Mouse (Mus musculus) hindbrain, embryonic 14.5 days (tissue): ENCODE results near the gene Pira2. TPM values are rescaled to one million over a fixed set of nuclear protein-coding genes. Genes with fewer than 3 reads are reported as not detected.
"Not testable (repeated sequence)": the region's sequence is repeated elsewhere in the genome, so short reads cannot be mapped to it uniquely, and the experiment has no call there.

Experiments used
- ATAC-seq: fragments of 200-750 bp; cut with Nextera tagmentation; 2 replicates; pipeline ENCODE4 v1.8.0; 2017; ENCODE audit warnings: moderate number of reproducible peaks, mild to moderate bottlenecking, moderate TSS enrichment, moderate library complexity; ENCODE audit not compliant: low FRiP score
- DNase-seq: peaks from one replicate; pipeline ENCODE4 v3.0.0-alpha.2; 2015; ENCODE audit warnings: low spot score
- H3K27ac ChIP-seq: fragments of 300-500 bp; sonication (generic); 2 replicates; pipeline ENCODE4 v1.5.1; 2014; ENCODE audit warnings: mild to moderate bottlenecking, moderate library complexity
- H3K27me3 ChIP-seq: fragments of 300-500 bp; sonication (generic); 2 replicates; pipeline ENCODE4 v1.6.1; 2014; ENCODE audit warnings: mild to moderate bottlenecking, low read length, mixed read lengths; ENCODE audit not compliant: control insufficient read depth, insufficient read depth
- H3K36me3 ChIP-seq: fragments of 300-500 bp; sonication (generic); replicated peaks from 2 replicates; pipeline ENCODE4 v1.6.1; 2014; ENCODE audit not compliant: control insufficient read depth, insufficient read depth
- H3K4me1 ChIP-seq: fragments of 300-500 bp; sonication (generic); replicated peaks from 2 replicates; pipeline ENCODE4 v1.6.1; 2014; ENCODE audit warnings: antibody characterized with exemption, low read length, mixed read lengths; ENCODE audit not compliant: control insufficient read depth, insufficient read depth
- H3K4me2 ChIP-seq: fragments of 300-500 bp; sonication (generic); replicated peaks from 2 replicates; pipeline ENCODE4 v1.6.1; 2014; ENCODE audit warnings: mild to moderate bottlenecking, moderate library complexity
- H3K4me3 ChIP-seq: fragments of 300-500 bp; sonication (generic); replicated peaks from 2 replicates; pipeline ENCODE4 v1.5.1; 2014; ENCODE audit warnings: mild to moderate bottlenecking, low read length
- H3K9ac ChIP-seq: fragments of 300-500 bp; sonication (generic); 2 replicates; pipeline ENCODE4 v1.6.1; 2014
- H3K9me3 ChIP-seq: fragments of 300-500 bp; sonication (generic); 2 replicates; pipeline ENCODE4 v1.6.1; 2016; ENCODE audit warnings: low read length; ENCODE audit not compliant: control insufficient read depth
- WGBS: fragments of 180-500 bp; shearing (Covaris S2); extraction: QIAGEN DNeasy Blood & Tissue Kit; methylation state at CpG from one replicate; pipeline ENCODE4 v1.1.7; 2014; 5-methylcytosine and 5-hydroxymethylcytosine counted together
- polyA plus RNA-seq: library from polyadenylated mRNA; unstranded; fragments of >200 nt; fragmentation: Nextera tagmentation; extraction: Ambion mirVana; gene quantifications from 2 replicates; pipeline ENCODE4 v1.2.1, GENCODE M21; 2014

The Pira2 gene
- 0.13 TPM in 1 of 2 replicates, not detected in the other for polyA plus RNA-seq

- not testable (repeated sequence) for H3K27ac ChIP-seq, ATAC-seq, H3K4me2 ChIP-seq, DNase-seq, H3K27me3 ChIP-seq, H3K4me1 ChIP-seq, H3K4me3 ChIP-seq, H3K9me3 ChIP-seq, H3K36me3 ChIP-seq, H3K9ac ChIP-seq
- WGBS: no CpG with 5 or more reads among the region's 2 CpGs
These were observed at the start of gene Pira2 for GRCm38 (mm10) chr7:3844951-3845350. Gene Pira2 (minus strand): TSS chr7:3845051.

GRCm38 (mm10) chr7:3875032-3875431 is 30.2 kb upstream of the Pira2 start:
- no CpG with 5 or more reads among the region's 1 CpGs for WGBS

GRCm38 (mm10) chr7:3837854-3838253 is 7.0 kb downstream of the Pira2 start:
- not testable (repeated sequence) for ATAC-seq

More at GRCm38 (mm10) chr7:3875032-3875431, 30.2 kb upstream of the Pira2 start:
- not testable (repeated sequence) for DNase-seq, H3K9ac ChIP-seq, ATAC-seq, H3K4me1 ChIP-seq, H3K27ac ChIP-seq, H3K27me3 ChIP-seq, H3K36me3 ChIP-seq, H3K9me3 ChIP-seq, H3K4me3 ChIP-seq, H3K4me2 ChIP-seq

DNA sequence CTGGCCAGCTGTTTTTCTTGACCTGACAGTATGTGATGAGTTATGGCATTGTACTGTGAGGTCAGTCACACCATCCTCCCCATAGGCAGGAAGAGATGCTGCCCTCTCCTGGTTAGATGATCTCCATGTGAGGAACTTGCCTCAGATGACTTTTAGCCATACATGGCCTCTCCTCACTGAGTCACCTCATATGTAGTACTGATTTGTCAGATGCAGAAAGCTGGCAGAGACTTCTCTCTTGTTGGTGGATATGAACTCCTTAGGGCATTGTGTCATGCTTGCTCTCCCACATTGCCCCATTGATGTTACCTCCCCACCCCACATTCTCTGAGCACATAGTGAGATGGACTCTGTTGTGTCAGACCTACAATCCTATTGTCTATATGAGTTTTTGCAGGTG is 14.2 kb downstream of the Pira2 start:
- not testable (repeated sequence) for H3K4me1 ChIP-seq, ATAC-seq, DNase-seq, H3K27ac ChIP-seq, H3K36me3 ChIP-seq, H3K4me2 ChIP-seq, H3K4me3 ChIP-seq, H3K27me3 ChIP-seq, H3K9me3 ChIP-seq, H3K9ac ChIP-seq

More at GRCm38 (mm10) chr7:3837854-3838253, 7.0 kb downstream of the Pira2 start:
- H3K36me3 ChIP-seq, DNase-seq, H3K4me1 ChIP-seq, H3K4me3 ChIP-seq, H3K4me2 ChIP-seq, H3K27ac ChIP-seq, H3K9ac ChIP-seq, H3K9me3 ChIP-seq, H3K27me3 ChIP-seq: not testable (repeated sequence)
- no CpG with 5 or more reads among the region's 1 CpGs for WGBS

DNA sequence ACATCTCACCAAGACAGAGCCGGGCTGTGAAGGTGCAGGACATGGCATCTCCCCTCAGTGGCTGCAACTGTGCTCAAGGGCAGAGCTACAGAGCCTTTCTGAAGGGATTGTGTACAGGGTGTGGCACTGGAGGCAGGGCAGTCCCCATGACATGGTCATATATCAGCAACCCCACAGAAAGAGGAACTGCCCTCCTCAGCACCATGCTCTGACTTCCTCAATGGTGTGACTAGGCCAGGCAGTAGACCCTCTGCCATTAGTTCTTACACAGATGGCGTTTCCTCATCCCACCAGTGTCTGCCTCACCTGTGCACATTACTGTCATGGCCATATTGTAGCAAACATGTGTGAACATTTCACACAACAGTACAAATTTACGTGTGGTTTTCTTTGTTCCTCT is 19.3 kb downstream of the Pira2 start, which contains the start of gene Gm15448:
Gm15448 (minus strand) TSS at position 89 of the 400 bp plus-strand sequence.
- 54% methylated on average over 1 of the region's 3 CpGs for WGBS
- H3K36me3 ChIP-seq, H3K4me3 ChIP-seq, H3K4me2 ChIP-seq, ATAC-seq, H3K27ac ChIP-seq, H3K9me3 ChIP-seq, H3K9ac ChIP-seq, H3K4me1 ChIP-seq, H3K27me3 ChIP-seq, DNase-seq: not testable (repeated sequence)

GRCm38 (mm10) chr7:3811912-3812311 is 32.9 kb downstream of the Pira2 start:
- H3K36me3 ChIP-seq, H3K27ac ChIP-seq, H3K9me3 ChIP-seq, ATAC-seq, H3K27me3 ChIP-seq, H3K9ac ChIP-seq, DNase-seq, H3K4me1 ChIP-seq, H3K4me3 ChIP-seq, H3K4me2 ChIP-seq: not testable (repeated sequence)

DNA sequence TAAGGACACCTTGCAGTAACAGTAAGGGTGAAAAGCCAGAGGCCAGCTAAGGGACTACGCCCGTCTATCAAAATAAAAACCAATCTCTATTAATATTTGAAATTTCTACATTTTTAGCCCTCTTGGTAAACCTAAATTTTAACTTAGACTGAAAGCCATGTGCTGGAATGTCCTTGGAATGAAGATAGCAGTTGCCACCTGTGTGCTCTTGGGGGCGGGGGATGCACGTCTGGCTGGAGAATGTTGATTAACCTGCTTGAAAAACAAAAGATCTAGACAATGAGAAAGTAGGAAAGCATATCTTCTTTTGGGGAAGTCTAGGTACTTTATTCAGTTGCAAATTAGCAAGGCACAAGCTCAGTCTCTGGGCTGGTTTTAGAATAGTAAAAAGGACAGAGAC is 41.9 kb downstream of the Pira2 start:
- not testable (repeated sequence) for ATAC-seq, H3K4me1 ChIP-seq, H3K27me3 ChIP-seq, H3K27ac ChIP-seq, H3K4me2 ChIP-seq, H3K9me3 ChIP-seq, DNase-seq, H3K36me3 ChIP-seq, H3K9ac ChIP-seq, H3K4me3 ChIP-seq
- 88% methylated on average over 4 of the region's 4 CpGs for WGBS

DNA sequence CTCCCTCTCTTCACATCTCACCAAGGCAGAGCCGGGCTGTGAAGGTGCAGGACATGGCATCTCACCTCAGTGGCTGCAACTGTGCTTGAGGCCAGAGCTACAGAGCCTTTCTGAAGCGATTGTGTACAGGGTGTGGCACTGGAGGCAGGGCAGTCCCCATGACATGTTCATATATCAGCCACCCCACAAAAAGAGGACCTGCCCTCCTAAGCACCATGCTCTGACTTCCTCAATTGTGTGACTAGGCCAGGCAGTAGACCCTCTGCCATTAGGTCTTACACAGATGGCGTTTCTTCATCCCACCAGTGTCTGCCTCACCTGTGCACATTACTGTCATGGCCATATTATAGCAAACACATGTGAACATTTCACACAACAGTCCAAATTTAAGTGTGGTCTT is 44.9 kb downstream of the Pira2 start:
- 76% methylated on average over 3 of the region's 3 CpGs for WGBS

DNA sequence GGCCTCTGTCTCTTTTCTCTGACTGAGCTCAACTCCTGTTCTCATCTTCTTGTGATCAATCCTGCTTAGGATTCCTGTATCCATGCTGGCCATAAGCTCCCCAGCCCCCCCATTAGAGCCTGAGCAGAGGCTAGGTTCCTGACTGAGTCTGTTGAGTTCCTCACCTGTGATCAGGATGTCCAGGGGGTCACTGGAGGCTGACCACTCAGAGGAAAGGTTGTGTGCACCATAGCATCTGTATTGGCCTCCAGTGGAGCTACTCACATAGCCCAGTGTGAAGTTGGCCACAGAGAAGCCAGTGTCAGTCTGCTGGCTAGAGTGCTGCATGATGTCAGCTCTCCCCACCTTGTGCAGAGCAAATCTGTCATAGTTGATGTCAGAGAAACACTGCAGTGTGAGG is 48.6 kb downstream of the Pira2 start:
- not testable (repeated sequence) for H3K27ac ChIP-seq, H3K4me3 ChIP-seq, ATAC-seq, H3K9ac ChIP-seq, H3K9me3 ChIP-seq, DNase-seq, H3K36me3 ChIP-seq, H3K27me3 ChIP-seq, H3K4me2 ChIP-seq, H3K4me1 ChIP-seq

More for the DNA sequence above, 44.9 kb downstream of the Pira2 start:
- not testable (repeated sequence) for H3K27me3 ChIP-seq, H3K4me1 ChIP-seq, H3K9ac ChIP-seq, DNase-seq, ATAC-seq, H3K36me3 ChIP-seq, H3K9me3 ChIP-seq, H3K27ac ChIP-seq, H3K4me3 ChIP-seq, H3K4me2 ChIP-seq
